Mouse (Mus musculus) splenic B cell, adult 2 months (primary cell): ENCODE data around the gene Slc18a3.
A peak's percentile ranks its signal among the peaks of the same experiment; 100 is the strongest.

Experiments
- DNase-seq: peaks from one replicate; pipeline ENCODE4 v3.0.0-alpha.2; 2011; ENCODE audit warnings: low read depth, low spot score
- H3K27me3 ChIP-seq: 2 replicates; pipeline ENCODE4 v1.6.1; 2012; ENCODE audit warnings: mild to moderate bottlenecking, low read length, moderate library complexity, mixed read lengths; ENCODE audit not compliant: control insufficient read depth, poor library complexity, insufficient read depth, severe bottlenecking
- H3K36me3 ChIP-seq: 2 replicates; pipeline ENCODE4 v1.6.1; 2012; ENCODE audit warnings: mild to moderate bottlenecking, low read length, moderate library complexity, mixed read lengths; ENCODE audit not compliant: control insufficient read depth, poor library complexity, insufficient read depth, severe bottlenecking

The Slc18a3 gene

GRCm38 (mm10) chr14:32477581-32477980 lies 12.9 kb upstream of the Slc18a3 start:
- DNase-seq, result no peak
- Histone ChIP-seq H3K27me3 (no peaks in the 10 kb centered on the region), H3K36me3 (no peaks in the 10 kb centered on the region)

DNA sequence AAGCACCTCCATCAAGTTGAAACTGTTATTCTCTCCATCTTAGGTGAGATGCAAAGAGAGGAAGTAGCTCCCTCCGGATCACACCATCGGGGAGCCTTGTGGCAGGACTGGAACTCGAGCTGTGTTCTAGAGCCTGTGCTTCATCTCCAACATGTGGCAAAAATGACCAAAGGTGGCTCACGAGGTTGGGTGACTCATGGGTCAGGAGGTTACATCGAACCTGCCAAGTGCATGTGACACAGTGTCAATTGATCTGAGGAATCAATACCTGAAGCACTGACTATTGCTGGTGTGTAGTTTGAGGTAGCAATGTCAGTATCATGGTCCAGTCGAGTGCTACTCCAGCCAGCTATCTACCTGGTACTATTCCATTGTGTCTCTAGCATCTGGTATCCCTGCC lies 11.9 kb upstream of the Slc18a3 start:
- H3K36me3 ChIP-seq, result no peaks in the 10 kb centered on the region
- H3K27me3 ChIP-seq, result no peaks in the 10 kb centered on the region
- DNase-seq, result no peak

GRCm38 (mm10) chr14:32472996-32473395 lies 8.3 kb upstream of the Slc18a3 start:
- no peaks in the 10 kb centered on the region for H3K27me3 ChIP-seq
- peak; percentile 38 for DNase-seq

GRCm38 (mm10) chr14:32467606-32468005 lies 3.0 kb upstream of the Slc18a3 start:
- Histone ChIP-seq H3K36me3 (no peaks in the 10 kb centered on the region), H3K27me3 (no peaks in the 10 kb centered on the region)
- DNase-seq, result no peak

More at GRCm38 (mm10) chr14:32472996-32473395, 8.3 kb upstream of the Slc18a3 start:
- no peaks in the 10 kb centered on the region for H3K36me3 ChIP-seq

- no peak for DNase-seq
- H3K36me3 ChIP-seq, result no peaks in the 10 kb centered on the region
- no peaks in the 10 kb centered on the region for H3K27me3 ChIP-seq
Measured at GRCm38 (mm10) chr14:32465889-32466288, 1.2 kb upstream of the Slc18a3 start, which contains the start of gene Chat. TSS of gene Chat (minus strand) at chr14:32465989.

- H3K27me3 ChIP-seq, result no peaks in the 10 kb centered on the region
- H3K36me3 ChIP-seq, result no peaks in the 10 kb centered on the region
- DNase-seq, result no peak
Measured at GRCm38 (mm10) chr14:32465506-32465870, 838 bp upstream of the Slc18a3 start.

DNA sequence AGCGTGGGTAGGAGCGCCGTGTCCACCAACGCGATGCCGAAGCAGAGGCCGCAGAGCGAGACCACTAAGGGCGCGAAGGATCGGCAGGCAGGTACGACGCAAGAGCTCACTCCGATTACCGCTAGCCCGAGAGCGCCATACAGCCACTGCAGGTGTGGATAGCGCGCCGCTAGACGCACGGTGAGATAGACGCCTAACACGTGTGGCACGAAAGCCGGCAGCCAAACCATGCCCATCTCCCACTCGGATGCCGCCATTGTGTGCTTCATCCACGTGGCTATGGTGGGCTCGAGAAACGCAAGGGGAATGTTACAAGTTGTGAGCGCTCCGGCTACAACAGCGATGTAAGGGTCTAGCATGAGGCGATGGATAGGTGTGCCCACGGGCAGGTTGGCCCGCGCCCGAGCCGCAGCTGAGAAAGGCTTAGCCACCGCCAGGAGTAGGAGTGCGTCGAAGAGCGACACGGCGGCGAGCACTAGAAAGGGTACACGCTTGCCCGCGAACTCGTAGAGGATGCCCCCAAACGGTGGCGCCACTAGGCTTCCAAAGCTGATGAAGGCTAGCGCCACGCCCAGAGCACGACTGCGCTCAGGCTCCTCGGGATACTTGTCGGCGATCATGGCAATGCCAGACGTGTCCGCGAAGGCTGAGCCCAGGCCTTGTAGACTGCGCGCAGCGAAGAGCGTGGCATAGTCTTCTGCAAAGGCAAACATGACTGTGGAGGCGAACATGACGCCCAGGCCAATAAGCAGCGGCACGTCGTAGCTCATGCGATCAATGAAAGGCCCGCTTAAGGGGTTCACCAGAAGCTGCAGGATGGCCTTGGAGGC lies 1.2 kb downstream of the Slc18a3 start:
- DNase-seq, result no peak
- Histone ChIP-seq H3K36me3 (no peaks in the 10 kb centered on the region), H3K27me3 (no peaks in the 10 kb centered on the region)

DNA sequence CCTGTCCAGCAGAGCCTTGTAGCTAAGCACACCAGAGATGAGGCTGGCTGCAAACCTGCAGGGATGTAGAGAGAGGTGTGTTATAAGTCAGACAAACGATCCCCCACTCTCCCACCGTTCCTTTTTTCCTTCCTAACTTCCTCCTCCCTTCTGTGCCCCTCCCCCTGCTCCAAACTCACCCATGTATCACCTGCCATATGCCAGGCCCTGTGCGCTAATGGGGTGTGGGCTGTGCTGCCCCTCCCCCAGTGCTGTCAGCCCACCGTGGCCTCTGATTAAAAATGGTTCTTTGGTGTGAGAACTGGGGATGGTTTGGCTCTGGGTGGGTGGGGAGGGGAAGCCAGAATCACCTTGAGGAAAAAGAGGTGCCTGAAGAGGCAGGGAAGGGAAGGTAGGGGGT lies 12.1 kb downstream of the Slc18a3 start:
- DNase-seq, result no peak
- Histone ChIP-seq H3K36me3 (no peaks in the 10 kb centered on the region), H3K27me3 (no peaks in the 10 kb centered on the region)

DNA sequence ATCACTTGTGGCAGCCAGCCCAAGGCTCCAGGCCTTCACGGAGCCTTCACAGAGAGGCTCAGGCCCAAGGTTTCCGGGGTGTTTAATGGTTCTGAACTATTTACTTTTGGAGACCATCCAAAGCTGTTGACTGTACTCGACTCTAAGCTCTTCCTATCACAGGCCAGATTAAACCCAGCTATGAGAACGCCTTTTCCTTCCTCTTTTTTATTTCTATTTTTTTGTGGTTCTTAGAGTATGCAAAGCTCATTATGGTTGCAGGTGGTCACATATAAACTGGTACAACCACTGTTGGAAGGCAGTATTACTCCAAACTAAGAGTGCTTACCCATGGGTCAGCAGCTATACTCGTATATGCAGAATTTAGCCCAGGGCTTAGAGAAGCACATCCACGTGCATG lies 17.7 kb downstream of the Slc18a3 start:
- no peak for DNase-seq
- Histone ChIP-seq H3K36me3 (no peaks in the 10 kb centered on the region), H3K27me3 (no peaks in the 10 kb centered on the region)

GRCm38 (mm10) chr14:32443446-32443845 lies 21.2 kb downstream of the Slc18a3 start:
- Histone ChIP-seq H3K27me3 (no peaks in the 10 kb centered on the region), H3K36me3 (no peaks in the 10 kb centered on the region)
- no peak for DNase-seq

DNA sequence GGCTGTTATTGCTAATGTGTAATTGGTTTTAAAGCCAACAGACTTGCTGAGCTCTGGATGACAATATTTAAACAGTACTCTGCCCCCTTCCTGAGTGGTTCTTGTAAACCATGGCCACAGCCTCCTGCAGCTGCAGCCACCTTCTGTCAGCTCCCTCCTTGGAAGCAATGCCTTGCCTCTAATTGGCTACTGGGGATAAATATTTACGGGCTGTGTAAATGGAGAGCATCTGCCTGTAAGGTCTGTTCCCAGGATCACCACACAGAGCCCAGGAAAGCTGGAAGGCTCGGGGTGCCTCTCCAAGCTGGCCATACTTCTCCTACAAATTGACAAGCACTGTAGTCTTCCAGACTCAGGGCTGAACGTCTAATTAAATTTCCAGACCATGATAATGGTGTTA lies 24.9 kb downstream of the Slc18a3 start:
- Histone ChIP-seq H3K27me3 (no peaks in the 10 kb centered on the region), H3K36me3 (no peaks in the 10 kb centered on the region)
- DNase-seq, result no peak

- no peaks in the 10 kb centered on the region for H3K27me3 ChIP-seq
- DNase-seq, result no peak
- H3K36me3 ChIP-seq, result no peaks in the 10 kb centered on the region
Measured at GRCm38 (mm10) chr14:32439316-32439715, 25.3 kb downstream of the Slc18a3 start.

DNA sequence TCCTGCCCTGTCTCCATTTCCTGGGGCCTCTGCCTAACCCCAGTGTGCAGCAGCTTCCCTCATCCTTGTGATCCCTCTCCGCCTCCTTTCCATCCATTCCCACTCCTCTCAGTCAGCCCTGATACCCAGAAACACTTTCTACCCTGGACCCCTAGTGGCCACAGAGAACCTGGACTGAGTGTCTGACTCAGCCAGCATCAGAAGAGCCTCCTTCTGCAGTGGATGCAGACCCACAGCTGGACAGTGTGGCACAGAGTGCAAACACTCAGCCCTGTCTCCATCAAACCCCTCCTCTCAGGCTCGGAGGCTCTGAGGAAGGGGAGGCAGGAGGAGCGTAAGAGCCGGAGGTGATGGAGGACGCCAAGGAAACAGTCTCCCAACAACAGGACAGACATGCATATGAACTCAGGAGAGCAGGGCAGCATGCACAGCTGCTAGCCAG lies 27.3 kb downstream of the Slc18a3 start:
- Histone ChIP-seq H3K27me3 (no peaks in the 10 kb centered on the region), H3K36me3 (no peaks in the 10 kb centered on the region)
- no peak for DNase-seq

GRCm38 (mm10) chr14:32429030-32429602 lies 35.5 kb downstream of the Slc18a3 start:
- DNase-seq, result no peak
- H3K27me3 ChIP-seq, result no peaks in the 10 kb centered on the region

DNA sequence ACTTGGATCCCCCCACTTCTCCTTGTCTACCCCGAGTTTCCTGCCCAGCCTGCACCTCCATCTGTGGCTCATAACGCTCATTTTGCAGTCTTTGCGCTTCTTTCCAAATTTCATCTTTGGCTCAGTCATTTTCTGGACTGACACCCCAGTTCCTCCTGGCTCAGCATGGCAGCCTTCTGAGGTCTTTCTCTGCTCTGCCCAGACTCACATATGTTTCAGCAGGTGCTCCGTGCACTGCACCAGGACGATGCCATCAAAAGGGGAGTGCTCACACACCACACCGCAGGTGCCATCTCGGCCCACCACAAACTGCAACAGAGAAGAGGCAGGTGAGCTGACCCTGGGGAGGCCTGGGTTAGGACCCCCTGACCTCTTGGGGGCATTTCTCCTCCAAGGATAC lies 40.7 kb downstream of the Slc18a3 start:
- Histone ChIP-seq H3K27me3 (no peaks in the 10 kb centered on the region), H3K36me3 (no peaks in the 10 kb centered on the region)
- no peak for DNase-seq

More at GRCm38 (mm10) chr14:32429030-32429602, 35.5 kb downstream of the Slc18a3 start:
- no peaks in the 10 kb centered on the region for H3K36me3 ChIP-seq
